Mouse (Mus musculus): Measurements from ENCODE around the gene Gnao1.

Gene Gnao1

GRCm38 (mm10) chr8:93809686-93810027 is at the start of gene Gnao1:
Gene Gnao1 (plus strand): TSS chr8:93809966.
- DNase-seq (ENCODE audit: low spot score in 2 of 2) = peak; percentile 76 to 77

DNA sequence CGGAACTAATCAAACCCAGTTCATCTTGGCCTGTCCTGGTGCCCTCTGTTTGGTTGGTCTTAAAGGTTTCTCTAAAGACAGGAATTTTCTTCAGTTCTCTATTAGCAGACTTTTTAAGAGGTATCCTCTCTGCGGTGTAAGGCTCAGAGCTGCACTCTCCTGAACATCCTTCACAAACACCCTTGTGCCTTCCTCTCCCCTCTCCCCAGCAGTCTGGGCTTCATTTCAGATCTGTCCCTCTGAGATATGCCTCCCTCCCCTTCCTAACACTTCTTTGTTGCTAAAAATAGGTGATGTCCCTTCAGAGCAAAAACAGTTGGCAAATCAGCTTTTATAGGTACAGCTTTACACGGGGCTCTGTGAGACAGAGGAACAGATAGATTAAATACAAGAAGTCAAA is 32.2 kb upstream of the Gnao1 start:
- no peak for DNase-seq (ENCODE audit: low spot score in 2 of 2)

GRCm38 (mm10) chr8:93809226-93809625 is 540 bp upstream of the Gnao1 start:
- no peak for DNase-seq (ENCODE audit: low spot score in 2 of 2)

DNA sequence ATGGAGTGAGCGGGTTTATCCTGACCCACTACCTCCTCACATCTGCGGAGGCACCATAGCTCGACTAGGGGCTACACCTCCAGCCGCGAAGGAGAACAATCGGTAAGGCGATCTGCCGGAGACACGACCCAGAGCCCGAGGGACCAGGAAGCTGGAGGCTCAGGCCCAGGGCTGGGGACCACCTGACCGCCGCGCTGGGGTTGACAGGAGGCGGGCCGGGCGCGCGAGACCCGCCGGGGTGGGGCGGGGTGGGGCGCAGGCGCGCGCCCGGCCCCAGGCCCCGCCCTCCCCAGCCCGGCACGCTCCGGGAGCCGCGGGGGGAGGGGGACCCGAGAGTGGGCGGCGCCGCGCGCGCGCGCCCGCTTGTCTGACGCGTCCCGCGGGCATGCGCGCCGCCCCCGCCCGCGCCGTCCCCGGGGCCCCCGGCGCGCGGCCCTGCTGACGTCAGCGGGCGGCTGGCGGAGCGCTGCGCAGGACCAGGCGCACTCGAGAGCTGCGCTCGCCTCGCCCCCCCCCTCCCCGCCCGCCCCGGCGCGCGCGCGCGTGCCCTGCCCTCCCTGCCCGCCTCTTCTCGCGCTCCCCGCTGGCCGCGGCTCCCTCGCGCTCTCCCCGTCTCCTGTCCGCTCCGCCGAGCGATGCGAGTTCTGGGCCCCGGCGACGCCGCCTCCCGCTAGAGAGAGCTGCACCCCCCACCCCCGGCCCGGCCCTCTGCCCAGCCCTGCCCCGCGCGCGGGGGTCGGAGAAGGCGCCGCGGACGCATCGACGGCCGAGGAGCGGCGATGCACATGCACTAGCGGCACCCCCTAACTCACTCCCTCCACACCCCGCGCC is 477 bp downstream of the Gnao1 start:
- DNase-seq (ENCODE audit: low spot score in 2 of 2) = peak; percentile 92 to 94

GRCm38 (mm10) chr8:93810859-93811602 is 1.3 kb downstream of the Gnao1 start:
- DNase-seq (ENCODE audit: low spot score in 2 of 2) = peak; percentile 59 to 63

- DNase-seq (ENCODE audit: low spot score in 2 of 2) = peak; percentile 74 to 75
Measured at GRCm38 (mm10) chr8:93811719-93812475, 2.1 kb downstream of the Gnao1 start.

- DNase-seq (ENCODE audit: low spot score in 2 of 2) = peak; percentile 53 to 58
Measured at GRCm38 (mm10) chr8:93812566-93813404, 3.0 kb downstream of the Gnao1 start.

DNA sequence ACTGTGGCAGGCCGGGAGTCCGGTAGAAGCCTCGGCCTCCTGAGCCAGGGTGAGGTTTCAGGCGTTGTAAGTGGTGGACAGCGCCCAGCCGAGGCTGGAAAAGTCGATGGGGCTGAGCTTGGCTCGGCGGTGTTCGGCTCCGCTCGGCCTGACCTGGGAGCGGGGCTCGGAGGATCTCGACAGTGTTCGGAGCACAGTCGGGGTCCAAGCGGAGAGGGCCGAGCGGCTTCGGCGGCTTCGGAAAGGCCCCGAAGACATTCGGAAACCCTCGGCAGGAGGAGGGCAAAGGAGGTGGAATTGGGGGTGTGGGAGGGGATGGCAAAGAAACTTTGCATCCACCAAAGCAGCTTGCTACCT is 3.6 kb downstream of the Gnao1 start:
- peak; percentile 91 for DNase-seq (ENCODE audit: low spot score in 2 of 2)

GRCm38 (mm10) chr8:93814266-93814665 is 4.5 kb downstream of the Gnao1 start:
- peak in 1 of 2 experiments; percentile 59 for DNase-seq (ENCODE audit: low spot score in 2 of 2)

GRCm38 (mm10) chr8:93816226-93816625 is 6.5 kb downstream of the Gnao1 start:
- DNase-seq (ENCODE audit: low spot score in 2 of 2) = peak in 1 of 2 experiments; percentile 34

GRCm38 (mm10) chr8:93817366-93817765 is 7.6 kb downstream of the Gnao1 start:
- peak in 1 of 2 experiments; percentile 22 for DNase-seq (ENCODE audit: low spot score in 2 of 2)

DNA sequence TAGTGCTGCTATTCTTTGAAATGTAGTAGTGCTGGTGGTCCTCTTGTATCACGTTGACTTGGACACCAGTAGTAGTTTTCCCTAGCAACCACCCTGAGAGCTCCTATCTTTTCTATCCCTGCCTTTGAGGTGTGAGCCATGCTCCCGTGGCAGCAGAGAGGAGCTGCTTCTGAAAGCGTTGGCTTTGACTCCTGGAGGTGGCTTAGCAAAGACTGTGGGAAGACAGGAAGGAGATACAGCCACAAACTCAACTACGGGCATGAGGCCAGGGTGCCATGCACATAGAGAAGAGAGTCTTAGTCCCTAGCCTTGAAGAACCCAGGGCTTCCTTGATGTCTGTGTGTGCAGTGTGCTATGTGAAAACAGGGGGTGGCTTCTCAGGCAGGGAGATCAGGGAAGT is 10.2 kb downstream of the Gnao1 start:
- peak; percentile 31 to 32 for DNase-seq (ENCODE audit: low spot score in 2 of 2)

DNA sequence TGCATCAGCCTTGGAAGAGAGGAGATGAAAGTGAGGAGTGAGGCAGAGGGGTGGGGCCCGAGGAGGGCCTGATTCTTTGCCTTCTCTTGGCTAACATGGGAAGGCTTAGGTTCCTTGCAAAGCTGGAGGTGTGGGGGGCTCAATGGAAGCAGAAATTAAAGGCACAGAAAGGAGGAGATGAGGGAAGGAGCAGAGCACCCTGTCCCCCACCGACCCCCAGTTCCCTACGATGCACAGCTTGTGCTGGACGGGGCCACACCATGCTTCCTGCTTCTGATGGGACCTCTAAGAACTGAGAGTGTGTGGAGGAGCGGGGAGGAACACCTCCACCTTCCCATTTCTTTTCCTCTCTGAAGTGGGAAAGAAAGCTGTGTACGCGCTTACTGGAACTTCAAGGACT is 11.6 kb downstream of the Gnao1 start:
- DNase-seq (ENCODE audit: low spot score in 2 of 2) = peak in 1 of 2 experiments; percentile 20

- peak; percentile 19 for DNase-seq (ENCODE audit: low spot score in 2 of 2)
Measured at GRCm38 (mm10) chr8:93825317-93825716, 15.6 kb downstream of the Gnao1 start.

GRCm38 (mm10) chr8:93830626-93831025 is 20.9 kb downstream of the Gnao1 start:
- DNase-seq (ENCODE audit: low spot score in 2 of 2) = no peak

DNA sequence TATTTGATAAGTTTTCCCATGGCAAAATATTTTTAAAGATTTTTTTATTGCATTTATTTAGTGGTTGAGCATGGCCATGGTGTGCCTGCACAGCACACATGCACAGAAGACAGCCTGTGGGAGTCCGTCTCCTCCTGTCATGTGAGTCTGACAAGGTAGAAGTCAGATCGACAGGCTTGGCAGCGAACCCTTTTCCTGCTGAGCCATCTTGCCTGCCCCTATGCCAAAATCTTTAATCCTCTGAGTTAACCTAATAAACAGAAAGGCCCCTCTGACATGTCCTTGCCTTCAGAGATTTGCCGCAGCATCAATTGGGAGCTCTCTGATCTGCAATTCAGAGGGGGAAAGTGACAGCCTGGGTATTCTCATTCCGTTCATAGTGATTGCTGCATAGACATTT is 26.0 kb downstream of the Gnao1 start:
- no peak for DNase-seq (ENCODE audit: low spot score in 2 of 2)

- DNase-seq (ENCODE audit: low spot score in 2 of 2) = no peak
Measured at GRCm38 (mm10) chr8:93839113-93839512, 29.3 kb downstream of the Gnao1 start.

DNA sequence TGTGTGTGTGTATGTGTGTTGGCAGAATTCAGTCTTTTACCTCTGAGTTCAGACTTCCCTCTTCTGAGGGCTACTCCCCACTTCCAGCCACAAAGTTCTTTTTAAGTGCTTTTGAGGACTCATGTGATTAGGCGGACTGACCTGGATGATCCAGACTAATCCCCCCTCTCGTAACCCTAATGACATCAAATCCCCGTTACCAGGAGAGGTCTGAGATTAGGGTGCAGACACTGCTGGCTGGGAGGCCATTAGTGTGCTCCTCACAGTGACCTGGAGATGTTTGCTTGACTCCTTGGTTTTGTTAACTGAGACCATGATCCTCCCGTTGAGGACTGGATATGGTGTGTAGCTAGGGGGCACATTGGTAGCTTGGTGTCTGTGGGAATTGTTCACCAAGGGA is 30.7 kb downstream of the Gnao1 start:
- no peak for DNase-seq (ENCODE audit: low spot score in 2 of 2)

DNA sequence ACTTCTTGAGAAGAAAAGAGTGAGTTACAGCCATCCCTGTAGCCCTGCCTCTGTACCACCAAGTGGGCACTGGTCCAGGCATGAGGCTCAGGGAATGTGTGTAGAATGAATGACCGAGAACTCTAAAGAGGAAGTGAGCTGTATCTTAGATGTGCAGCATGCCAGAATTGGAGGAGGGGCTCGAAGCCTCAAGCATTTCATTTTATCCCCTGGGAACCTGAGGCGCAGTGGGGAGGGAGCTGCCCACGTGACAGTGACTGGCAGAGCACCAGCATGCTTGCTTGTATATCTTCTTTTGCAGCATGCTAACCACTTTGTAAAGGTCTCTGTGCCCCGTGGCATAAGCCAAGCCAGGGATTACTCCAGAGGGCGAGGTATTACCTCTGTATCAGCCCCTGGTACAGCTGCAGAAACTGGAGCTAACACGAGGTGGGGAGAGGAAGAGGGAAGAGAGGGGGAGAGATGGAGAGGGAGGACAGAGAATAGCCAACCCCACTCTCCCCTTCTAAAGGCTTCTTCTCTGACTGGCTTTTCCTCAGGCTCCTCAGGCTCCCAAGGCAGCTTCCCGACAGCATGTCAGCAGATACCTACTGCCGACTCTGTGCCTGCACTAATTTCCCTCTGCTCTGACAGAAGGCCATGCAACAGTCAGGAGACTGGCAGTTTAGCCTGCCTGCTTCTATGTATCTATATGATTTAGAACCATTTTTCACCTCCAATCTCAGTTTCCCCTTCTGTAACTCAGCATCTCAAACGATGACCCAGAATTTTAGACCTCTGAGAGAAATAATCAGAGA is 31.4 kb downstream of the Gnao1 start:
- peak; percentile 75 to 82 for DNase-seq (ENCODE audit: low spot score in 2 of 2)

DNA sequence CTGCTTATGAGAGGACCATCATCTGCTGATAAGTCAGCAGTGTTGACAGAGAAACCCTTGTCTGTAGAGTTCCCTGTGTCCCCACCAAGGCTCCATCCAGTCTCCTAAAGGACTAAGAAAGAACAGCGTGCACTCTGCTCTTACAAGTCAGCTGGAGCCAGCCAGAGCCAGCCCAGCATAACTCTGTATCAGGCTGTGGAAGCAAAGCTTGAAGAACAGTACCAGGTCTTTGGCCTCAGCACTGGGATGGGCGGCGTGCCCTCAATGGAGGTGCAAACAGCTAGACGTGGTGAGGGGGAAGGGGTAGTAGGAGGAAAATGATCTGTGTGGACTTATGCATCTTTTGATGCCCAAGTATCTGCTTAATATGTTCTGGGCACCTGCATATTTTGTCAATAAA is 32.8 kb downstream of the Gnao1 start:
- peak in 1 of 2 experiments; percentile 53 for DNase-seq (ENCODE audit: low spot score in 2 of 2)

Data from right cerebral cortex, postnatal 10 days (tissue).